Mouse (Mus musculus): ENCODE results near the gene Kat7.

The Kat7 gene

DNA sequence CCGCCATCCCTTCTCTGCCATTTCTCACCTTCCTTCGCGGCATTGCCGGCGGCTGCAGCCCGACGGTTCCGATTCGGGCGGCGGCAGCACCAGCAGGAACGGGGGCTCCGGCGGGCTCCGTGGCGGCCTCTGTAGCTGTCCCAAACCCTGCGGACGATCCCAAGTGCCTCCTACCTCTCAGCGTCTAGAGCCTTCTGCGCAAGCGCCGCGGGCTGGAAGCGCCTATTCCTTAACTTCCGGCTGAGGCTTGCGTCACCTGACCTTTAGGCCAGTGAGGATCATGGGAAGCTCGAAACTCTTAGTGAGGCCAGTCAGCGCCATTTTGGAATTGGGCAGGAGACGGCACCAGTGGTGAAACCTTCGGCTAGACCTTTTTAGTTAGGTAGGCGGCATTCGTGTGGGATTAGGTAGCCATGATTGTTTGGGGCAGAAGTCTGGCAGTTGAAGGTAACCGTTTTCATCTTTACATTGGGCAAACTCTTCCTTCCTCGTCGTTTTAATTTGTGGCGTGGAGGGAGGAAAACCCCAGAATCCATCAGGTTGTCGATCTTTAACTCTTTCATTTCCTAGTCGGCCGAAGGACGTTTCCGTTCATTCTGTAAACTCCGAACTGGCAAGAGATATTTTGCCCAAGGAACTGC is at the start of gene Kat7:
Gene Kat7, minus strand, starts transcription at position 240 of the 641 bp plus-strand sequence.
- peak; percentile 93 for ATAC-seq (ENCODE audit: low TSS enrichment)

DNA sequence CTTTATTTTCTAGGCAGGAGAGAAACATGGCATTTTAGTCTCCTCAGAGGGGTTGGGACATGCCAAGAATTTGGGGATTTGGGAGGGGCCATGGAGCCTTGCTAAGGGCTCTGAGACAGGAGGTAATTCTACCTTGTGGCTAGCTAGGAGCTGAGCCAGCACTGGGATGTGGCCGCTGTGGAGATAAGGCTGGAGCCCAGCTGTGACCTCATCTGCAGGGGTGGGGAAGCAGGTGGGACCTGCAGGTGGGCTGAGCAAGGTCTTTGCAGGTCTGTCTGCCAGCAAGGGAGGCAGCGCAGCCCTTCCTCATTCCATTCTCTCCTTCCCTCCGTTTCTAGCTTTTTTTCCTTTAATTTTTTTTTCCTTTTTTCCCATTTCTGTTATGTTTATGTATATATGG is 48.2 kb upstream of the Kat7 start:
- ATAC-seq (ENCODE audit: low TSS enrichment), result no peak

DNA sequence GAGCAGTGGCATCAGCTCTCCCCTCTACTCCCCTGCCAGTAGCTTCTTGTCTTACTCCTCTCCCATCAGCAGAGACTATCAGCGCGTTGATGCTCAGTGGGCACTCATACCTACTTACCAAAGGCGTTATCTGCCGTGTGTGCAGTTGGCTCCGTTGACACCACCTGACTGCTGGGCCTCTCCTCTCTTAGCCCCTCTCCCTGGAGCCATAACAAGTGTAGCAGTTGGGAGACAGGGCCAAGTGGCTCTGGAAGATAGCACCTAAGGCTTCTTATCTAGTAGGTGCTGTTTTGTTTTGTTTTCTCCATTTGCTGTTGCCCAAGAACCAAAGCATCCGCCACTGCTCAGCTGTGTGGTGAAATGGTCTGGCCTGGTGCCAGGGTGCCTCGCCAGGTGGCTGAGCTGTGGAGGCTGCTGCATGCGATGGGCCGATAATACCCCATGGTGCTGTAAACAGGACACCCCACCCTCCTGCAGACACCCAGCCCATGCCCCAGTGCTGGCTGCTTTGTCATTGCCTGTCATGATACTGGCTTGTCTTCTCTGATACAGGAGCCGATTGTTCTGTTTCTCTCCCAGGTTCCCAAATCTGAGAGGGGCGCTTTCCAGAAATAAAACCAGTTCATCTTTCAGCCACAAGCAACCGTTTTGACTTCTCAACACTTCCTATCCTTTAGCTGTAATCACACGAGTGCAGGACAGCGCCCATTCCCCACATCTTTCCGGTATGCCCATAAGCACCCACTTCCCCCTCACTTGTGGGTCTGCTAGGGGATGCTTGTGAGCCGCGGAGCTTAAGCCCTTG is 46.6 kb upstream of the Kat7 start:
- no peak for ATAC-seq (ENCODE audit: low TSS enrichment)

DNA sequence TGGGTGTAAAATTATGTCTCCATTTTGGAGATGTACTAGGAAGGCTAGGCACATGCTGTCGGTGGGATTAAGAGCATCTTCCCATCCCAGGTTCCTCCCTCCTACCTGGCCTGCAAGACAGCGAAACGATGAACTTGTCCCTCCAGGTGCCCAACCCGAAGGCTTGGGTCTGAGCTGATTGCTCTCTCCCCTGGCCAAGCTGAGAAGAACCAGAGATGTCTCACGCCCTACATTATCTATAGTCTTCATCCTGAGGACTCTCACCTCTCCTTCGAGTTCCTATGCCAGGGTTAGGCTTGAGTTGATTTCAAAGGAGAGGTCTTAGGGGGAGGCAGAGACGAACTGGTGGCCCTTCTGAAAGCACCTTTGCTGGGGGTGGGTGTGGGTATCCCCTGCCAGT is 46.0 kb upstream of the Kat7 start:
- ATAC-seq (ENCODE audit: low TSS enrichment), result no peak

DNA sequence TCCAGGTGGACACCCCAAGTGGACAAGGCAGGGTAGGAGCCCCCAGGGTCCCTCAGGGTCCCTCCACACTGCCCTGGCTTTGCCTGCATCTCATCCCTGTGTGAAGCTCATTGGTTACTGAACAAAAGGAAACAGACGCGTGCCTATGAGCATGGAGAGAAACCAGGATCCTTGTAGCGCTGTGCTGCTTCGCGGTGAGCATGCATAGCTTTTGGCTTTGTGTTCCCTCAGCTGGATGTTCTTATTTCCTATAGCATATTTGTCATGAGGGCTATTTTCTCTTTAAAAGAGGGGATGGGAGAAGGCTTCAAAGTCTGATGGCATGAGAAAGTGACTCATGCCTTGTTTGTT is 45.6 kb upstream of the Kat7 start:
- no peak for ATAC-seq (ENCODE audit: low TSS enrichment)

DNA sequence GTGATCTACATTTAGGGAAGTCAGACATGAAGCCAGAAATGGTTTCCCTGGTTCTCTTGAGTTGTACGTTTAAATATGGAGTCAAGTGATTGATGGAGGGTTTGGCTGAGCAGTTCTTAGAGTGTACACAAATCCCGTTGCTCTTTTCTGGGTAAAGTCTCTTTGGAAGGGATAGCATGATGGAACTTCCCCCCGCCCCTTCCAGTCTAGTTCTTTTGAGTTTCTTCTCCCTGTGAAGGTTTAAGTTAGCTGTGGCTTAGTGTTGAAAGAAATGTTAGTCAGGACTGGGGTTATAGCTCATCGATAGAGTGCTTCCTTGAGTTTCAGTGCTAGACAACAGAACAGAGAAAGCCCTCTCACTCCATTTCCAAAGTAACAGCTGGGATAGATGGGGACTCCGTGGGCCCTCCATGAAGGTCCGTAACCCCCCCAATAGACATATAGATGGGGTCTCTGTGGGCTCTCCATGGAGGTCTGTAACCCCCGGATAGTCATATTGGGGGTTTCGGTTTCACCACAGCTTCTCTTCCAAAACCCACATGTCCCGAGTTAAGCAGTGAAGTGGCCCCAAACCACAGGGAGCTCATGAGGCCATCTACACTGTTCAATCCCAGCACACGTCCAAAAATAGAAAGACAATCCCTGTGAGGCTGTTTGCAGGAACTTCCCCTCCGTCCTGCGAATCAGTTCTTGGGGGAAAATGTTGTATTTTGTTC is 45.1 kb upstream of the Kat7 start:
- no peak for ATAC-seq (ENCODE audit: low TSS enrichment)

DNA sequence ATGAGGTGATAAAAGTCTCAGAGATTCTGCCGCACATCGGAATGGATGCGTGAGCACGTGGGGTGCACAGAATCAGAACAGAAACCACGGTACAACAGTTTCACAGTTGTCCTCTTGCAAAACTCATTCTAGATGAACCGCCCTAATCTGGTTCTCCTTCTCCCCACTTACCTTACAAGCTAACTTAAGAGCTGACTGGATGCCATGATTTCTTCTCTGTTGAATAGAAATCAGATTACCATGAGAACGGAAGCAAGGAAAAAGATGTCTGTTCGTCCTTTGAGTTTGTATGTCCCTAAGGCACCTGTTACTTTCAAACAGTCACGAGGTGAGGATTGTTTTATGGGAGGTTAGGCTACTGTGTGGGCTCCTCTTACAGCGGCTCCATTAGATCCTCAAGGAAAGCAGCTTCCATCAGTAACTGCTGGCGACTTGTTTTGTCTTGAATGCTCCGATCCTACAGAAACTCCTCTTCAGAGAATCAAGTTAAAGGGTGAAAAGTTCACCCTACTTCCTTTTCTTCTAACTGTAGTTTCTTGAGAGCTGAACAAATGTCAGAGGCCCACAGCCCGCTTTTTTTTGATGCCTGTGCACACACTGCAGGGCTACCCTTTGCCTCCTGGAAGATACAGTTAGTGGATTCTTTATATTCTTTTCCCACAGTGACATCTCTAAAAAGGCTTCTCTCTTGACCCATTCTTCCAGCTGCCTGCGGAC is 44.3 kb upstream of the Kat7 start:
- no peak for ATAC-seq (ENCODE audit: low TSS enrichment)

DNA sequence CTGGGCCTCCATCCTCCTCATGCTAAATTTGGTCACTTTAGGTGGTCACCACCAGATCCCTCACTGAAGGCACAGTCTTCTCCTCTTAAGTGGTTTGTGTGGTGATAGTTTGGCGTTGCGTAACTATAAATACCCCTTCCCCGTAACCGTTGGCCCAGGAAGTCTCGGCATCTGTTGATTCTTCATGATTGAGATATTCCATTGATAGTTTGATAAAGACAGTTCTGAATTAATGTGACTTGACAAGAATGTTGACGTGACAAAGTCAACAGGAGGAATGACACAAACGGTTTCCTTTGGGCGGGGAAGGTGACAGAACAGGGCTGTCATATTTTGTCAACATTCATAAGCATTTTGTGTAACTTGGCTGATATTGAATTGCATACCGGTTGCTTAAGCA is 43.2 kb upstream of the Kat7 start:
- no peak for ATAC-seq (ENCODE audit: low TSS enrichment)

DNA sequence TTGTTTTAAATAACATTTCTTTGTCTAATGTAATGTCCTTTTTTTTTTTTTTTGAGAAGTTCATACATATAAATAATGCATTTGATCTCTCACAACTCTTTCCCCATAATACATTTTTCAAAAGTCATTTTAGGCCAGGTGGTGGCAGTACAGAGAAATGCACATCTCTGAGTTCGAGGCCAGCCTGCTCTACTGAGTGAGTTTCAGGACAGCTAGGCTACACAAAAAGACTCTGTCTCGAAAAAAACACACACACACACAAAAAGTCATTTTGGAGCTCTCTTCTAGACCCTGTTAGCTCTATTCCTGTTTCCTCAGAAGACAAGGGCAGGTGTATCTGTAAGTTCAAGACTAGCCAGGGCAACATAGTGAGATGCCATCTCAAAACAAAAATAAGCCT is 42.6 kb upstream of the Kat7 start:
- ATAC-seq (ENCODE audit: low TSS enrichment), result no peak

DNA sequence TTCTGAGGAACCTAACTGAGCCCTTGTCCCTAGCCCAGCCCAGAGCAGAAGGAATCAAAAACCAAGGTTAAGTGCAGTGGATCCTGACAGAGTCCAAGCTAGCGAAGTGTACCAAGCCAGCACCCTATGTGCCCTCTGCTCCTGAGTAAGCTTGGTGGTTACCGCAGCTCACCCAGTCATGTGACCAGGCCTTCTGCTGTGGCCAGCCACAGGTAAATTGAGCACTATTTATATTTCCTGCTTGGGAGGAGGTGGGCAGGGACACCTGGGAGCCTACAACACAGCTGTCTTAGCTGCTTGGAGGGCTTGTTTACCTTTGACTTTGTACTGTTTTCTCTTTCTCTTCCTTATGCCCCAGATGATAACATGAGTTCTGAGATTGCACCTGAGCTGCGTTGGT is 40.9 kb upstream of the Kat7 start:
- no peak for ATAC-seq (ENCODE audit: low TSS enrichment)

DNA sequence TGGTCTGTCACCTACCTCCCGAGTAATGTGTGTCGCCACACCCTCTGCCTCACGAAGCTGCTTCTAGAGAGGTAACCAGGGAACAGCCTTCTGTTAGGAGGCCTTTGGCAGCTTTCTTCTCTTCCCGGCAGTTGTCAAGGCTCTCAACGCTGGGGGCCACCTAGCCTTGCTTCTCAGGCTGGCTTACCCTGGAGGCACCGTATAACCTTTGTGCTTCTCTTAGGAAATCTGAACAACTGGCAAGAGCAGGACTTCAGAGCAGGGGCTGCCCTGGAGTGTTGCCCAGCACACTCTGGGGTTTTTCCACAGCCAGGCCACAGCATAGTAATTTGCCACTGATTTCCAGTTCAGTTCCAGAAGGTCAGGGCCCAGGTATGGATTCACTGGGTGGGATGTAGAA is 40.2 kb upstream of the Kat7 start:
- ATAC-seq (ENCODE audit: low TSS enrichment), result no peak

DNA sequence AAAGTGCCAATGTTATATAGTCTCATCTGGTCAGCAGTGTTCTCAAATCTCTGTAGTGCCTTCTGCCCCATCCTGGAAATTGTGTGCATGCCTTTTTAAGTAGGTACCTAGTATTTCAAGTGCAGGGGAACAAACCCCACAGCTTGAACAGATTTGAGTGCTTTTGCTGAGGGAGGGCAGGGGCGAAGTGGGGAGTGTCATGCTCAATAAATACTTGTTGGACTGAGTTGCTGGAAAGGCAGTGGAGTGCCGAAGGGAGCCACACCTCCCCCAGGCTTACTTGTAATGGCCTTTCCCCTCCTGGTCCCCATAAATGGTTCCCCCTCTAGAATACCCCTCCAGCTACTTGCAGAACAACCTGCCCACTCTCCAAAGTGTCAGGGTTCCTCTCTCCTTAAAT is 34.1 kb upstream of the Kat7 start:
- no peak for ATAC-seq (ENCODE audit: low TSS enrichment)

DNA sequence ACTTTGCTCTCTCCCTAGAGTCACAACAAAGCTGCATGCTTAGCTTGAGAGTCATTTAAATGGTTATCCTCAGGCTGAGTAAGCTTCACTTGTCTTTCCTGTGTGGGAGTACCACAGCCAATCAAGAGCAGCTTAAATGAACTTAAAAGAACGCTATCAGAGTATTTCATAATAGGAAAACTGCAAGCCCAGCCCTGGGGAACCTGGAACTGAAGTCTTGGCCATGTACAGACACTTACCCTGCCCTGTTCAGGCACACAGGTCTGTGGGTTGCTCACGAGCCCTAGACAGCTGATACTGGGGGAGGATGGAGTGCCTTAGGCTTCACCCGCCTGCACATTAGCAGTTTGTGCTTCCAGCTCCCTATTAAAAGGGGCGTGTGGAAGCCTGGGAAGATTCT is 33.1 kb upstream of the Kat7 start:
- ATAC-seq (ENCODE audit: low TSS enrichment), result peak; percentile 62; the same call in 1 of the 2 replicates

DNA sequence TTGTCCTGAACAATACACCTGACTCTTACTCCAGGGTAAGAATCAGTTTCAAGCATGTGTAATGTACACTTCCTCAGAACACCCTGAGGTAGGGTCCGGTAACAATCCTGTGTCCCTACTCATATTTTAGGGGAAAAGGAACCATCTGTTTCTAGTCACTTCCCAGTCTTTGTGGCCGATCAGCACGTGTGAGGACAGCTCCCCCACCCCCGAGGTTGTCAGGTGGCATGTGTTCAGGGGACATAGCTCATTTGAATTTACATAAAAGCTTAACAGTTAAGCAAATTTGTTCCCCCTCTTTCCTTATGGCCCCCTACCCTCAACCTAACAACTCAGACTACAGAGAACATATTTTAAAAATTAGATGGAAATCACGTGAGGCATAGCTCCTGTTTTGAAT is 30.6 kb upstream of the Kat7 start:
- no peak for ATAC-seq (ENCODE audit: low TSS enrichment)

DNA sequence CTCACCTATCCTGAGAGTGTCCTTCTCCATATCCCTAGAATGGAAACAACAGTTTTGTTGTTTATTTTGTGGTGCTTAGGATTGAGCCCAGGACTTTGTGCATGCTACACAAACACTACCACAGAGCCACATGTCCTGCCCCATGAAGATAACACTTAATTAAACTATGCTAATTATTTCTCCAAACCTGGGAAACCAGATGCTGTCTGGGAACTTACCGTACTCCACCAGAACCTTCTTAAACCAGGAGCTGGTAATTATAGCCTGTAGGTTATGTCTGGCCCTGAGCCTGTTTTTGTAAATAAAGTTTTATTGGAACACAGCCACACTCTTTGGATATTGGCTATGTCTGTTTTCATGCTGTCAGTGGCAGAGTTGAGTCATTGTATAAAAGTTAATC is 30.2 kb upstream of the Kat7 start:
- ATAC-seq (ENCODE audit: low TSS enrichment), result no peak

DNA sequence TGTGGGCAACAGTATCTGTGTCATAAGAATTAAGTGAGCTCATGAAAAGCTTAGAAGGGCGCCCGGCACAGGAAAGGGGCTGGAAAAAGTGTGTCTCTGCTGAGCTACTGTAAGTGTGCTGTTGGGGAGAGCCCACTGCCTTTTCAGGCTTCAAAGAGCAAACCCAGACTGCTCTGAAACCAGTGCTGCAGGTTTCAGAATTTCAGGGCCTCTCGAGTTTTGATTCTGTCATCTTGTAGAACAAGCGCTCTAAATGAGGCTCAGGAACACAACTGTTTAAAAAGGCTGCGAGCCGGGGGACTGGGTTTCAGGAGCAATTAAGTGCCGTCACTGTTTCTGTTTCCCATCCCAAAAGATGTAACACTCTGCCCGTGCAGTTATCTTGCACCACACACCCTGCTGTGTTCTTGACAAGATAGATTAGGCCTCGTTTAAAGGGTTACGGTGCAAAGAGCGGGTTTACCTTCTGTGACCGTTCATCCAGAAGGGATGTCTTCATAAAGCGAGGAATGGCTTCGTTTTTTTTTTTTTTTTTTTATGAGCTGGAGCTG is 29.5 kb upstream of the Kat7 start:
- no peak for ATAC-seq (ENCODE audit: low TSS enrichment)

DNA sequence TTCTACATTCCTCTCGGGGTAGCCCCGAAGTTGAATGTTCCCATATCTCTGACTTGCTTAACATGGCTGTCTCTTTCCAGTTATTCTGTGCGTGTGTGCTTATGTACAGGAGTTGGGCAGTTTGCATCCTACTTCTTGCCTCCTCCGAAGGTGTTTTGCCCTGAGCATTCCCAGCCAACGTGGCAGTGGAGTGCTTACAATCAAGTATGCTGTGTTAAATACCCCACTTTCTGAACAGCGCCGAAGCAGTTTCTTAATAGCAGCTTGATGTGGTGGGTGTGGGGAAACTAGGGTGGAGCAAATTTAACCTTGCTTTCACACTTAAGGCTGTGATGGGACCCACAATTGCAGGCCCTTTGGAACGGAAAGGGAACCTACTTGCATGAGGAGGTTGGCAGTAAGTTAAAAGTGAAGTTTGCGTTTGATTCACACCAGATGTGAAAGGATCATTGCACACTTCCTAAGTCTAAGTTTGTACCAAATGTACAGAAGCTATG is 27.8 kb upstream of the Kat7 start:
- no peak for ATAC-seq (ENCODE audit: low TSS enrichment)

DNA sequence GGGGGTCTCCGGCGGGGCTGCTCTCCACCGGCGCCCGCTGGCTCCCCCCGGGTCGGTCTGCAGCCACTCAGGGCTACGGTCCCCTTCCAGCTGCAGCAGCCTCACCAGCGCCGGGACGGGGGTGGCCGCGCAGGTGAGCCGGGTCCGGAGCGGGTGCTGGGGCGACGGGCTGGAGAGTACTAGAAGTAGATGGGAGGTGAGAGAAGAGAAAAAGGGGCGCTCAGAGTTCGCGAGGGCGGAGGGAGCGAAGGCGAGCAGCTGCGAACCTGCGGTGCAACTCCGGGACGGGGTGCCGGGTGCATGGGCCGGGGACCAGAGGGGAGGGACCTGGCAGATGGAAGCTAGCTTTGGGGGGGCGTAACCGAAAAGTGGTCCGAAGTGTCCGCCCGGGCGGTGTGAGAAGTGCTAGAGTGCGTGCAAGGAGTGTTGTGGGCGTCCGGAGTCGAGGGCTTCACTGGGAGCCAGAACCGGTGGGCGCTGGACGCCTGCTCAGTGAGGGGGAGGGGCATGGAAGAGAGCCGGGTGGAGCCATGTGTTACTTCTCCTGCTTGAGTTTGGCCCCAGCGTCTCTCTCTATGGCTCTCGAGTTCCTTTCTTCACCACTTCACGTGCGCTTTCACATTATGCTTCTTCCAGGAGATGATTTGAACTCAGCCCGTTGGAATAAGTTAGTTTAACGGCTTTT is 27.2 kb upstream of the Kat7 start:
- ATAC-seq (ENCODE audit: low TSS enrichment), result no peak

DNA sequence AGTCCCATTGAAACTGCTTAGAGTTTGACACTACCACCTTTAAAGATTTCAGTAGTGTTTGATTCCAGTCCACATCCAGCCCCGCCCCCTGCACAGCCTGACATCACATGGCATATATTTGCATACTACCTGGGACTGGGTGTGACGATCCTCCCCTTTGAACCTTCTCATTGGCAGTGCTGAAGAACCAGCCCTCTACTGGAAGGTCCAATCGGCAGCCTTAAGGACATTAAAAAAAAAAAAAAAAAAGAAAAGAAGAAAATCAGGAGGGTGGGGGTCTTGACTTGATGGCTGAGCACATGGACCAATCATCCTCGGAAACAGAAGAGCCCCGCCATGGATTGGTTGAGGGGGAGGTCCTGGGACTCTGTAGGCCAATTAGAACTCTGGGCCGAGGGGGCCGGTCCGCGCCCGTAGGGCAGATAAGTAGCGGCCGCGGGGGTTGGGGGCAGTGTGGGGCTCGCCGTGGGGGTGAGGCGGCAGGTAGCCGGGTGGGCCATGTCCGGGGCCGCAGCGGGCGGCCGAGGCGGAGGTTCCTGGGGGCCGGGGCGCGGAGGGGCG is 26.6 kb upstream of the Kat7 start, which contains the start of gene Fam117a:
Gene Fam117a, plus strand, starts transcription at position 451 of the 561 bp plus-strand sequence.
- ATAC-seq (ENCODE audit: low TSS enrichment), result peak; percentile 93

DNA sequence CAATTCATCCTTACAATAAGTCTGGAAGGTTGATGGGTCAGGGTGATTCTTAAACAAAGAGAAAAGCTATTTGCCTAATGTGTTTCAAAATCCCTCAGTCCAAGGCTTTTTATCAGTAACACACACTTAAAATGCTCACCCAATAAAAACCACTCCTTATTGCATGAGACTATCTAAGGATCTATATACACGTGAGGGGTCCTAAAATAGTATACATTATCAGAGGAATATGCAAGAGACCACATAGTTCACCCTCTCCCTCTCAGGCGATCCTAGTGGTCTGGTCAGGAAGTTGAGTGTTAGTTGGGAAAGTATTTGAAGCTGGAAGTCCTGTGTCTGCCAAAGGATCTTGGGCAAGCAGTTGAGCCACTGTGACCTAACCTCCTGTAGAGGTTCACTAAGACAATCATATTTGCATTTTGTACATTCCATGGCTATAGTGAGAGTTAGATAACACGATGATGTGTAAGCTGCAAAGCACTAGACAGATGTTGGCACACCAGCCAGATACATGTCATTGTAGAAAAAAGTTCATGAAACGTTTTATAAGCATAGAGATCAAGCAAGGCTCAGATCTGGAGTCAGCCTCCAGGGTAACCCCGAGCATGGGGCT is 24.5 kb upstream of the Kat7 start:
- no peak for ATAC-seq (ENCODE audit: low TSS enrichment)

Data from frontal cortex, adult (tissue).